Mouse (Mus musculus) brain, embryonic 14.5 days (tissue): Measurements from ENCODE around the gene Pip5k1c.
A peak's percentile ranks its signal among the peaks of the same experiment; 100 is the strongest.

Experiments used
- CTCF ChIP-seq: fragments of 200-500 bp; IDR thresholded peaks from 2 replicates; pipeline ENCODE4 v1.5.1; 2012; ENCODE audit warnings: inconsistent platforms, mild to moderate bottlenecking, moderate library complexity, borderline replicate concordance; ENCODE audit not compliant: insufficient read depth, insufficient read length; ENCODE audit errors: extremely low read depth
- POLR2A ChIP-seq: fragments of 200-500 bp; IDR thresholded peaks from 2 replicates; pipeline ENCODE4 v1.6.1; 2012; ENCODE audit warnings: mild to moderate bottlenecking, inconsistent platforms, borderline replicate concordance; ENCODE audit not compliant: poor library complexity, insufficient read depth, insufficient read length, severe bottlenecking; ENCODE audit errors: extremely low read depth

GRCm38 (mm10) chr10:81285694-81286450 lies 6.9 kb upstream of the Pip5k1c start:
- TF ChIP-seq CTCF: no peak
- 0 out of 2 replicates have a peak, but pooled peaks have one; percentile 18 for TF ChIP-seq POLR2A
